Mouse (Mus musculus): ENCODE measurements around the gene Gad1. TPM values are rescaled to one million over a fixed set of nuclear protein-coding genes. Genes with fewer than 3 reads are reported as not detected.
A peak's percentile ranks its signal among the peaks of the same experiment; 100 is the strongest.

The Gad1 gene
- polyA plus RNA-seq, 1 experiment from 2014 or later: 2.0 TPM

DNA sequence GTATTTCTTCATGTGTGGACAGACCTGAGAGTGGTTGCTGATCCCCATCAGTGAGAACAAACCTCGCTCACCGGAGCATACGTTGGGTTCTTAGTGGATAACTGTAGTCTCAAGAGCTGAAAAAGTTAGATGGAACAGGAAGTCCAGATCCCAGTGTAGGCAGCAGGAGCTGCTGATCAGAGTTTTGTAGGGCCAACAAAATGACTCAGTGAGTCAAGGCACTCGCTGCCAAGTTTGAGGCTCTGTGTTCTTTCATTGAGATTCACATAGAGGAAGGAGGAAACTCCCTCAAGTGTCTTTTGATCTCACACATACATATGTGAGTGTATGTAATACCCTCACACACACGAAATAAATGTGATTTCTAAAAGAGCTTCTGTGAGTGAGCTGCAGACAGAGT lies 40.8 kb downstream of the Gad1 start:
- Histone ChIP-seq H3K9me3 (replicated peaks; ENCODE audit: control insufficient read depth, low read length) (no peaks in the 10 kb centered on the region), H3K27ac (replicated peaks; ENCODE audit: low read depth, low read length) (no peak overlapping the region), H3K4me1 (ENCODE audit: control insufficient read depth, insufficient read depth, low read length) (no peaks in the 10 kb centered on the region), H3K4me2 (ENCODE audit: low read depth, low read length) (no peak overlapping the region), H3K9ac (replicated peaks; ENCODE audit: low read length) (no peak overlapping the region), H3K4me3 (ENCODE audit: low read depth, low read length) (no peak overlapping the region), H3K36me3 (replicated peaks; ENCODE audit: control insufficient read depth, insufficient read depth, low read depth, low read length) (no peaks in the 10 kb centered on the region), H3K27me3 (ENCODE audit: control insufficient read depth, insufficient read depth, low read length) (no peaks in the 10 kb centered on the region)
- DNase-seq (ENCODE audit: low spot score): no peak
- WGBS: 95% methylated on average over 5 of the region's 5 CpGs
- no peak for ATAC-seq (replicated peaks; ENCODE audit: insufficient number of reproducible peaks, low FRiP score, low TSS enrichment, low read depth)

- no peak overlapping the region for H3K27ac ChIP-seq (replicated peaks; ENCODE audit: low read depth, low read length)
- no peak for DNase-seq (ENCODE audit: low spot score)
- no peaks in the 10 kb centered on the region for H3K4me1 ChIP-seq (ENCODE audit: control insufficient read depth, insufficient read depth, low read length)
- no peaks in the 10 kb centered on the region for H3K27me3 ChIP-seq (ENCODE audit: control insufficient read depth, insufficient read depth, low read length)
- no peaks in the 10 kb centered on the region for H3K9me3 ChIP-seq (replicated peaks; ENCODE audit: control insufficient read depth, low read length)
- no peak overlapping the region for H3K4me3 ChIP-seq (ENCODE audit: low read depth, low read length)
- no peak overlapping the region for H3K9ac ChIP-seq (replicated peaks; ENCODE audit: low read length)
- H3K36me3 ChIP-seq (replicated peaks; ENCODE audit: control insufficient read depth, insufficient read depth, low read depth, low read length): no peaks in the 10 kb centered on the region
- 76% methylated on average over 2 of the region's 2 CpGs for WGBS
- ATAC-seq (replicated peaks; ENCODE audit: insufficient number of reproducible peaks, low FRiP score, low TSS enrichment, low read depth): no peak
- H3K4me2 ChIP-seq (ENCODE audit: low read depth, low read length): no peak overlapping the region
Measured at GRCm38 (mm10) chr2:70595896-70596295, 43.0 kb downstream of the Gad1 start.

- Histone ChIP-seq H3K9ac (replicated peaks; ENCODE audit: low read length) (no peak overlapping the region), H3K9me3 (replicated peaks; ENCODE audit: control insufficient read depth, low read length) (no peaks in the 10 kb centered on the region), H3K27me3 (ENCODE audit: control insufficient read depth, insufficient read depth, low read length) (no peaks in the 10 kb centered on the region), H3K4me2 (ENCODE audit: low read depth, low read length) (no peak overlapping the region), H3K4me1 (ENCODE audit: control insufficient read depth, insufficient read depth, low read length) (no peaks in the 10 kb centered on the region), H3K27ac (replicated peaks; ENCODE audit: low read depth, low read length) (no peak overlapping the region), H3K36me3 (replicated peaks; ENCODE audit: control insufficient read depth, insufficient read depth, low read depth, low read length) (no peaks in the 10 kb centered on the region), H3K4me3 (ENCODE audit: low read depth, low read length) (no peak overlapping the region)
- WGBS: 84% methylated on average over 3 of the region's 3 CpGs
- no peak for ATAC-seq (replicated peaks; ENCODE audit: insufficient number of reproducible peaks, low FRiP score, low TSS enrichment, low read depth)
- no peak for DNase-seq (ENCODE audit: low spot score)
Measured at GRCm38 (mm10) chr2:70609769-70610168, 56.9 kb downstream of the Gad1 start.

- Histone ChIP-seq H3K27ac (replicated peaks; ENCODE audit: low read depth, low read length) (no peak overlapping the region), H3K36me3 (replicated peaks; ENCODE audit: control insufficient read depth, insufficient read depth, low read depth, low read length) (no peaks in the 10 kb centered on the region), H3K4me1 (ENCODE audit: control insufficient read depth, insufficient read depth, low read length) (no peaks in the 10 kb centered on the region), H3K27me3 (ENCODE audit: control insufficient read depth, insufficient read depth, low read length) (no peaks in the 10 kb centered on the region), H3K9ac (replicated peaks; ENCODE audit: low read length) (no peak overlapping the region), H3K4me2 (ENCODE audit: low read depth, low read length) (no peak overlapping the region), H3K9me3 (replicated peaks; ENCODE audit: control insufficient read depth, low read length) (no peaks in the 10 kb centered on the region), H3K4me3 (ENCODE audit: low read depth, low read length) (no peak overlapping the region)
- no peak for DNase-seq (ENCODE audit: low spot score)
- WGBS: 90% methylated on average over 7 of the region's 7 CpGs
- no peak for ATAC-seq (replicated peaks; ENCODE audit: insufficient number of reproducible peaks, low FRiP score, low TSS enrichment, low read depth)
Measured at GRCm38 (mm10) chr2:70614745-70615351, 62.0 kb downstream of the Gad1 start.

GRCm38 (mm10) chr2:70616076-70616475 lies 63.2 kb downstream of the Gad1 start:
- no peak for DNase-seq (ENCODE audit: low spot score)
- H3K9ac ChIP-seq (replicated peaks; ENCODE audit: low read length): no peak overlapping the region
- no peak overlapping the region for H3K4me2 ChIP-seq (ENCODE audit: low read depth, low read length)
- no peak for ATAC-seq (replicated peaks; ENCODE audit: insufficient number of reproducible peaks, low FRiP score, low TSS enrichment, low read depth)
- H3K36me3 ChIP-seq (replicated peaks; ENCODE audit: control insufficient read depth, insufficient read depth, low read depth, low read length): no peaks in the 10 kb centered on the region
- no peak overlapping the region for H3K27ac ChIP-seq (replicated peaks; ENCODE audit: low read depth, low read length)
- no peaks in the 10 kb centered on the region for H3K27me3 ChIP-seq (ENCODE audit: control insufficient read depth, insufficient read depth, low read length)
- no peaks in the 10 kb centered on the region for H3K9me3 ChIP-seq (replicated peaks; ENCODE audit: control insufficient read depth, low read length)
- 74% methylated on average over 2 of the region's 2 CpGs for WGBS
- no peak overlapping the region for H3K4me3 ChIP-seq (ENCODE audit: low read depth, low read length)
- H3K4me1 ChIP-seq (ENCODE audit: control insufficient read depth, insufficient read depth, low read length): no peaks in the 10 kb centered on the region

GRCm38 (mm10) chr2:70616617-70617016 lies 63.7 kb downstream of the Gad1 start:
- Histone ChIP-seq H3K36me3 (replicated peaks; ENCODE audit: control insufficient read depth, insufficient read depth, low read depth, low read length) (no peaks in the 10 kb centered on the region), H3K4me2 (ENCODE audit: low read depth, low read length) (no peak overlapping the region), H3K27me3 (ENCODE audit: control insufficient read depth, insufficient read depth, low read length) (no peaks in the 10 kb centered on the region), H3K4me3 (ENCODE audit: low read depth, low read length) (no peak overlapping the region), H3K9me3 (replicated peaks; ENCODE audit: control insufficient read depth, low read length) (no peaks in the 10 kb centered on the region), H3K4me1 (ENCODE audit: control insufficient read depth, insufficient read depth, low read length) (no peaks in the 10 kb centered on the region), H3K9ac (replicated peaks; ENCODE audit: low read length) (no peak overlapping the region), H3K27ac (replicated peaks; ENCODE audit: low read depth, low read length) (no peak overlapping the region)
- ATAC-seq (replicated peaks; ENCODE audit: insufficient number of reproducible peaks, low FRiP score, low TSS enrichment, low read depth) (no peak), DNase-seq (ENCODE audit: low spot score) (no peak)
- 70% methylated on average over 3 of the region's 3 CpGs for WGBS

DNA sequence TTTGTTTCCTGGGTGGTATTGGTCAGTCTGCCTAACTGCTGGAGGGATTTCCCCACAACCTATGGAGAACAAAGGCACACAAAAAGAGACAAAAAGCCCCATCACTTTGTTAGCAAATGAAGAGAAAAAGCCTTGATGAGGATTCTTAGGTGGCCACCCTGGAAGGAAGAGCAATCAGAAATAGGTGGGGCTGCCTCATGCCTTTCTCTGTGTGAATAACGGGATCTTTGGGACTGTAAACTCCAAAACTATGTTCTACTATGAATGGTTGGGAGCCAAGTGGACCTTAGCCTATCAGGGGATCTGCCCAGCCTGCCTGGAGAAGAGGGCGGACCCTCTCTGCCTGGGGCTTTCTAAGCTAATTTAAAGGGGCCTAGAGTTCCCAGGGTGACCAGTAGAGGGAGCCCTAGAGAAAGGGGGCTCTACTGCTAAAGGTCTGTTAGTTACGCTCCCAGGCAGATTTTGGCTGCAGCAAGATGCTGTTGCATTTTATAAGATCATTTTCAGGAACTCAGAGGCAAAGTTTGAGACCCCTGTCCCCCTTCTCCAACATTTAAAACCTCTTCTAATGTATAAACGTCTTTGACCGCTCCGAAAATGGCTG lies 66.5 kb downstream of the Gad1 start:
- WGBS: 90% methylated on average over 6 of the region's 6 CpGs
- Histone ChIP-seq H3K27ac (replicated peaks; ENCODE audit: low read depth, low read length) (no peak overlapping the region), H3K9ac (replicated peaks; ENCODE audit: low read length) (no peak overlapping the region), H3K27me3 (ENCODE audit: control insufficient read depth, insufficient read depth, low read length) (no peaks in the 10 kb centered on the region), H3K9me3 (replicated peaks; ENCODE audit: control insufficient read depth, low read length) (no peaks in the 10 kb centered on the region), H3K36me3 (replicated peaks; ENCODE audit: control insufficient read depth, insufficient read depth, low read depth, low read length) (no peaks in the 10 kb centered on the region), H3K4me1 (ENCODE audit: control insufficient read depth, insufficient read depth, low read length) (no peaks in the 10 kb centered on the region), H3K4me2 (ENCODE audit: low read depth, low read length) (no peak overlapping the region), H3K4me3 (ENCODE audit: low read depth, low read length) (no peak overlapping the region)
- DNase-seq (ENCODE audit: low spot score): no peak
- ATAC-seq (replicated peaks; ENCODE audit: insufficient number of reproducible peaks, low FRiP score, low TSS enrichment, low read depth): no peak

GRCm38 (mm10) chr2:70620225-70620624 lies 67.4 kb downstream of the Gad1 start:
- no peak overlapping the region for H3K27ac ChIP-seq (replicated peaks; ENCODE audit: low read depth, low read length)
- no peak for ATAC-seq (replicated peaks; ENCODE audit: insufficient number of reproducible peaks, low FRiP score, low TSS enrichment, low read depth)
- H3K27me3 ChIP-seq (ENCODE audit: control insufficient read depth, insufficient read depth, low read length): no peaks in the 10 kb centered on the region
- WGBS: 13% methylated on average over 6 of the region's 6 CpGs
- H3K9me3 ChIP-seq (replicated peaks; ENCODE audit: control insufficient read depth, low read length): no peaks in the 10 kb centered on the region
- peak; percentile 85 for DNase-seq (ENCODE audit: low spot score)
- H3K36me3 ChIP-seq (replicated peaks; ENCODE audit: control insufficient read depth, insufficient read depth, low read depth, low read length): no peaks in the 10 kb centered on the region
- no peak overlapping the region for H3K4me3 ChIP-seq (ENCODE audit: low read depth, low read length)
- no peak overlapping the region for H3K4me2 ChIP-seq (ENCODE audit: low read depth, low read length)
- no peaks in the 10 kb centered on the region for H3K4me1 ChIP-seq (ENCODE audit: control insufficient read depth, insufficient read depth, low read length)
- no peak overlapping the region for H3K9ac ChIP-seq (replicated peaks; ENCODE audit: low read length)

All from embryonic facial prominence, embryonic 11.5 days (tissue).